Mouse (Mus musculus): ENCODE data around the gene Mars. TPM values are rescaled to one million over a fixed set of nuclear protein-coding genes. Genes with fewer than 3 reads are reported as not detected.

Mars gene
- polyA plus RNA-seq, 1 experiment from 2014 or later: 124 TPM

DNA sequence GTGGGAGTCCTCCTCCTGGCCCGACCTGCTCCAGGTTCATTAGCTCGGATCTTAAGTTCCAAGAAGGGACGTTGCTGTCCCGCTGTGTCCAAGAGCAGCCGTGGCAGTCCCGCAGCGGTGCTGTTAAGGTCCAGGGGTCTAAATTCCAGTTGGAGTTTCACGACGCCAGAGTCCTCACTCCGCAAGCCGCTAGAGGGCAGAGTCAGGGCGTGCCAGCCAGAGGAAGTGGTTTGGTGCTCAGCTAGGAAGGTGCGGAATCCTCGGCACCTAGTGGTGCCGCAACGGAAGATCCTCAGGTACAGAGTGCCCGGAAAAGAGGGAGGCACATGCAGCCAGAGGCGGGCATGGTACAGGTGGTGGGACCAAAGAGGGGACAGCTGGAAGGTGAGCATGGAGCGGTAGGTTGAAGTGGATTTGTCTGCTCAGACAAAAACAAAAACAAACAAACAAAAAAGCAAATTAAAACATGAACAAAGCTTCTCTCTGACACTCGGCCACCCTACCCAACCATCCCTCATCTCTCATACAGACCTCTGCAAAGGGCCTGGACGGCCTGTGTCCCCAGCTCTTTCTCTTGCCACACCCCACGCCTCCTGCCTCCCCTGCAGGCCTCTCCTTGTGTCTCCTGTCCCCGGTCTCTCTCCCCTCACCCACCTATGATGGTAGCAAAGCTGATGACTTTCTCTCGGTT, 39.2 kb upstream of the Mars start:
- WGBS: 13% methylated on average over 24 of the region's 24 CpGs
- H3K27ac ChIP-seq (ENCODE audit: low read depth): no peak overlapping the region
- H3K4me1 ChIP-seq (replicated peaks; ENCODE audit: control insufficient read depth, insufficient read depth, low read length): no peaks in the 10 kb centered on the region
- peak overlapping the region; percentile 39 for H3K4me2 ChIP-seq (ENCODE audit: low read length)
- 0 out of 2 replicates have a peak overlapping the region, but pooled peaks have one; percentile 7 for H3K4me3 ChIP-seq (ENCODE audit: low read depth, low read length)
- no peaks in the 10 kb centered on the region for H3K9me3 ChIP-seq (ENCODE audit: control insufficient read depth, low read length)
- ATAC-seq (replicated peaks; ENCODE audit: low FRiP score, low TSS enrichment, low read depth): peak; percentile 68
- H3K27me3 ChIP-seq (replicated peaks; ENCODE audit: control insufficient read depth, insufficient read depth, low read length): 0 out of 2 replicates have a peak, but pooled peaks cover 3% of the 10 kb centered on the region
- DNase-seq (ENCODE audit: low spot score): peak; percentile 84
- H3K9ac ChIP-seq (ENCODE audit: low read length): 0 out of 2 replicates have a peak overlapping the region, but pooled peaks have one; percentile 4
- no peaks in the 10 kb centered on the region for H3K36me3 ChIP-seq (ENCODE audit: control insufficient read depth, insufficient read depth, low read length)

DNA sequence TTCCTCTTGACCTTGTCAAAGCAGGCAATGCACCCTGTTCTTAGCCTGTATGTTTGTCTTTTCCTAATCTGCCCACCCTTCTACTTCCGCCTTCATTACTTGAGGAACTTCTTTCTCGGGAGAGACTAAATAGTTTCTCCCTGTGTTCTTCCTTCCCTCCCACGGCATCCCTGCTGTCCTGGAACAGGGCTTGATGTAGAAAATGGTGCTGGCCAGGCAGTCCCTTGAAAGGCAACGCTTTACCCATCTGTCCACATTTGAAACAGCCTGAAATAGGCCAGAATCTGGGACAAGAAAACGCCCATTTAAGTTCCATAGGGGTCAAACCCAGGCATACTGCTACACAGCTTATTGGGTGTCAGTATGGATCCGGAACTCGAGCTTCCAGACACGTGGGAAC, 38.2 kb upstream of the Mars start:
- Histone ChIP-seq H3K9ac (ENCODE audit: low read length) (no peak overlapping the region), H3K36me3 (ENCODE audit: control insufficient read depth, insufficient read depth, low read length) (no peaks in the 10 kb centered on the region), H3K27me3 (replicated peaks; ENCODE audit: control insufficient read depth, insufficient read depth, low read length) (0 out of 2 replicates have a peak, but pooled peaks cover 3% of the 10 kb centered on the region), H3K9me3 (ENCODE audit: control insufficient read depth, low read length) (no peaks in the 10 kb centered on the region), H3K27ac (ENCODE audit: low read depth) (no peak overlapping the region), H3K4me3 (ENCODE audit: low read depth, low read length) (no peak overlapping the region), H3K4me1 (replicated peaks; ENCODE audit: control insufficient read depth, insufficient read depth, low read length) (no peaks in the 10 kb centered on the region), H3K4me2 (ENCODE audit: low read length) (no peak overlapping the region)
- ATAC-seq (replicated peaks; ENCODE audit: low FRiP score, low TSS enrichment, low read depth) (no peak), DNase-seq (ENCODE audit: low spot score) (no peak)
- 72% methylated on average over 8 of the region's 8 CpGs for WGBS

DNA sequence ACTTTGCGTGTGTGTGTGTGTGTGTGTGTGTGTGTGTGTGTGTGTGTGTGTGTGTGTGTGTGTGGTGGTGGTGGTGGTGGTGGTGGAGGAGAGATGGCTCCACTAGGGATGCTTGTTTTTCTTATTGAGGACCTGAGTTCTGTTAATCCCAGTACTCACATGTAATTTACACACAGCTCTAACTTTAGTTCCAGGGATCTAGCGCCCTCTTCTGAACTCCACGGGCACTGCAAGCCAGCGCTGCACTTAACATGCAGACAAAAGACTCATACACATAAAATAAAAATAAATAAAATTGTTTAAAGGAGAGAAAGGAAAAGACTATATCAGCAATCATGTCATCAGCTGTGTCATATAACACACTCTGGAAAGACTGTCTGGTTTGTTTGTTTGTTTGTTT, 37.4 kb upstream of the Mars start:
- no peak overlapping the region for H3K4me2 ChIP-seq (ENCODE audit: low read length)
- no peaks in the 10 kb centered on the region for H3K36me3 ChIP-seq (ENCODE audit: control insufficient read depth, insufficient read depth, low read length)
- no peak overlapping the region for H3K9ac ChIP-seq (ENCODE audit: low read length)
- H3K9me3 ChIP-seq (ENCODE audit: control insufficient read depth, low read length): no peaks in the 10 kb centered on the region
- H3K27ac ChIP-seq (ENCODE audit: low read depth): no peak overlapping the region
- H3K27me3 ChIP-seq (replicated peaks; ENCODE audit: control insufficient read depth, insufficient read depth, low read length): 0 out of 2 replicates have a peak, but pooled peaks cover 3% of the 10 kb centered on the region
- 66% methylated on average over 4 of the region's 4 CpGs for WGBS
- DNase-seq (ENCODE audit: low spot score): no peak
- H3K4me1 ChIP-seq (replicated peaks; ENCODE audit: control insufficient read depth, insufficient read depth, low read length): no peaks in the 10 kb centered on the region
- no peak overlapping the region for H3K4me3 ChIP-seq (ENCODE audit: low read depth, low read length)
- no peak for ATAC-seq (replicated peaks; ENCODE audit: low FRiP score, low TSS enrichment, low read depth)

DNA sequence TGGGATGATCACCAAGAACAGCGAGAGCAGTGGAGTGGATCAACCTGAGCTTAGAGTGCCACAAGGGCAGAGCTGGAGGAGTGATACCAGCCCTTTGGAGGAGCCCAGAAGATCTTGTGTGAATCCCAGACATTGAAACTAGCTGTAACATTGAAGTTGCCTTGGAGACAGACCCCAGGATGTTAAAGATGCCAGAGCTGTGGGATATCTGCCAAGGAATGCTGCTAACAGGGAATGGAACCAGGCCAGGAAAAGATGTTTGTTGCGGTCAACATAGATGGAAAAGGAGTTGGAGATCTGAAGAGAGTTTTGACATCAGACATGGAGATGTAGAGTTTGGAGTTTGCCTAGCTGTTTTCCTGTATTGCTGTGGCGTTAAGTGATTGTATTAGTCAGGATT, 34.6 kb upstream of the Mars start:
- no peaks in the 10 kb centered on the region for H3K27me3 ChIP-seq (replicated peaks; ENCODE audit: control insufficient read depth, insufficient read depth, low read length)
- H3K4me2 ChIP-seq (ENCODE audit: low read length): no peak overlapping the region
- H3K9ac ChIP-seq (ENCODE audit: low read length): no peak overlapping the region
- ATAC-seq (replicated peaks; ENCODE audit: low FRiP score, low TSS enrichment, low read depth) (no peak), DNase-seq (ENCODE audit: low spot score) (no peak)
- 87% methylated on average over 3 of the region's 3 CpGs for WGBS
- no peaks in the 10 kb centered on the region for H3K9me3 ChIP-seq (ENCODE audit: control insufficient read depth, low read length)
- no peaks in the 10 kb centered on the region for H3K36me3 ChIP-seq (ENCODE audit: control insufficient read depth, insufficient read depth, low read length)
- peaks cover 3% of the 10 kb centered on the region; the same call in 1 of the 2 replicates for H3K4me1 ChIP-seq (replicated peaks; ENCODE audit: control insufficient read depth, insufficient read depth, low read length)
- no peak overlapping the region for H3K27ac ChIP-seq (ENCODE audit: low read depth)
- H3K4me3 ChIP-seq (ENCODE audit: low read depth, low read length): no peak overlapping the region

DNA sequence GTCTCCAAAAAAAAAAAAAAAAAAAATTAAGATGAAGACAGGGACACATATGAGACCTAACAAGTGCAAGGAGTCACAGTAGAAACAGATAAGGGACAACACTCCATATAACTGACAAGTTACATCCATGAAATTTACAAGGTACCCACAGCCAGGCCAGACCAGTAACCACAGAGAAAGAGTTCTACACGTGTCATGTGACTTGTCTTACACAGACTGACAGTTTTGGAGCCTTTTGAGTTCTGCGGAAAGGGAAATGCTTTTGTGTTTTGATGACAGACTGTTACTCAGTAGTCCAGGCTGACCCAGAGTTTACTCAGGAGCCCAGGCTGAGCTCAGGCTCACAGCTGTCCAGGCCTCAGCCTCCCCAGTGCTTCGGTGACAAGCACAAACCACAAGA, 31.4 kb upstream of the Mars start:
- ATAC-seq (replicated peaks; ENCODE audit: low FRiP score, low TSS enrichment, low read depth): no peak
- H3K27me3 ChIP-seq (replicated peaks; ENCODE audit: control insufficient read depth, insufficient read depth, low read length): 0 out of 2 replicates have a peak, but pooled peaks cover 5% of the 10 kb centered on the region
- no peak for DNase-seq (ENCODE audit: low spot score)
- WGBS: 69% methylated on average over 3 of the region's 3 CpGs
- no peaks in the 10 kb centered on the region for H3K9me3 ChIP-seq (ENCODE audit: control insufficient read depth, low read length)
- peaks cover 3% of the 10 kb centered on the region; the same call in 1 of the 2 replicates for H3K4me1 ChIP-seq (replicated peaks; ENCODE audit: control insufficient read depth, insufficient read depth, low read length)
- no peak overlapping the region for H3K4me3 ChIP-seq (ENCODE audit: low read depth, low read length)
- no peaks in the 10 kb centered on the region for H3K36me3 ChIP-seq (ENCODE audit: control insufficient read depth, insufficient read depth, low read length)
- H3K27ac ChIP-seq (ENCODE audit: low read depth): no peak overlapping the region
- H3K9ac ChIP-seq (ENCODE audit: low read length): no peak overlapping the region
- H3K4me2 ChIP-seq (ENCODE audit: low read length): no peak overlapping the region

DNA sequence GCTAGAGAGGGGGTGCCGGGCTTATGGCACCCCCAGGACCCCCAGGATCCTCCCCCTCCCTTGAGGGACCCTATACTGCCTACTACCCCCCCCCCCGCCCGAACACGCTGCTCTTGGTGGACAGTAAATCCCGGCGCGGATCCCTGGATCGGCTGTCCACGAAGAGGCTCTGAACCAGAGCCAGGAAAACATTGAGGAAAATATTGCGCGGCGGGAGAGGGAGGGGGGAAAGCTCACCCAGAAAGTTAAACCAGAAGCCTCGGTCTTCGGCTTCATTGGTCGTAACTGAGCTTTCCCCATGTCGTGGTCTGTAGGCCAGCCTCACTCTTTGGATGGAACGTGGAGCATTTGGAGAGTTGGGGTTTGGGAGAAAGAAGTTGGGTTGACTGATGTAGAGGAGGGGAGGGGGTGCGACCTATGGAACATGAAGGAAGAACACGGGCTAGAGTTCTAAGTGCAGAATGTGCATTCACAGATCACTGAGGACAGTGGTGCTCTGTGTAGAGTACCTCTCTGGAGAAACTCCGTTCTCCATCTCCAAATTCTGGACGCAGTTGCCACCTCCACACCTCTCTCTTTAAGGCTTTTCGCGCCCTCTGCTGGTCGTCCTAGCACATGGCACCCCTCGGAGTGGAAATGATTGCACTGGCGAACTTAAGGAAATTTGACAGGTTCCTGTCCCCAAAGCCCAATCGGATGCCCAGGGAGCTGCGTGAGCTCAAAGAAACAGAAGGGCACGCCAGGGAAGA, 30.5 kb upstream of the Mars start, which contains the start of gene Gli1:
Gene Gli1 (minus strand): TSS at position 84 of the 749 bp plus-strand sequence.
- ATAC-seq (replicated peaks; ENCODE audit: low FRiP score, low TSS enrichment, low read depth) (peak; percentile 36), DNase-seq (ENCODE audit: low spot score) (peak; percentile 93)
- Histone ChIP-seq H3K36me3 (ENCODE audit: control insufficient read depth, insufficient read depth, low read length) (peaks cover 4% of the 10 kb centered on the region), H3K9me3 (ENCODE audit: control insufficient read depth, low read length) (no peaks in the 10 kb centered on the region), H3K4me3 (ENCODE audit: low read depth, low read length) (peak within 1 kb of the TSS; percentile 44), H3K4me1 (replicated peaks; ENCODE audit: control insufficient read depth, insufficient read depth, low read length) (peaks cover 3% of the 10 kb centered on the region; the same call in 1 of the 2 replicates), H3K27ac (ENCODE audit: low read depth) (peak within 1 kb of the TSS; percentile 95), H3K4me2 (ENCODE audit: low read length) (peak within 1 kb of the TSS; percentile 88), H3K9ac (ENCODE audit: low read length) (peak within 1 kb of the TSS; percentile 49), H3K27me3 (replicated peaks; ENCODE audit: control insufficient read depth, insufficient read depth, low read length) (0 out of 2 replicates have a peak, but pooled peaks cover 5% of the 10 kb centered on the region)
- WGBS: under 1% methylated on average over 28 of the region's 29 CpGs

DNA sequence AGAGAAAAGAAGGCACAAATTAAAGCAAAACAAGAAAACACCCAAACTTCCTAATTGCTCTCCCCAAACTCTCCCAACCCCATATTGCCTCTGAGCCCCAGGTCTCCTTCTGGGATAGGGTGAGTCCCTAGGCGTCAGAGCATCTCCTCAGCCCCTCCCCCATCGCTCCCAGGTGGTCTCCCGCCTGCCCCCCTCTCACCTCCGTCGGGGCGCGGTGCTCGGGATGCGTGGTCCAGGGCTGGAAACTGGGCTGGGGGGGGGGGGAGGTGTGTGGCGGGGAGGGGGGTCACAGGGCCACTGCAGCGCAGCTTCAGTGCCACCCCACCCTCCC, 29.7 kb upstream of the Mars start:
- Histone ChIP-seq H3K9me3 (ENCODE audit: control insufficient read depth, low read length) (no peaks in the 10 kb centered on the region), H3K27me3 (replicated peaks; ENCODE audit: control insufficient read depth, insufficient read depth, low read length) (0 out of 2 replicates have a peak, but pooled peaks cover 5% of the 10 kb centered on the region), H3K4me2 (ENCODE audit: low read length) (peak overlapping the region; percentile 88), H3K9ac (ENCODE audit: low read length) (peak overlapping the region; percentile 49), H3K4me3 (ENCODE audit: low read depth, low read length) (peak overlapping the region; percentile 44), H3K27ac (ENCODE audit: low read depth) (peak overlapping the region; percentile 95), H3K36me3 (ENCODE audit: control insufficient read depth, insufficient read depth, low read length) (peaks cover 11% of the 10 kb centered on the region), H3K4me1 (replicated peaks; ENCODE audit: control insufficient read depth, insufficient read depth, low read length) (peaks cover 3% of the 10 kb centered on the region; the same call in 1 of the 2 replicates)
- ATAC-seq (replicated peaks; ENCODE audit: low FRiP score, low TSS enrichment, low read depth) (no peak; the same call in 1 of the 2 replicates), DNase-seq (ENCODE audit: low spot score) (no peak)
- WGBS: 1% methylated on average over 9 of the region's 11 CpGs

DNA sequence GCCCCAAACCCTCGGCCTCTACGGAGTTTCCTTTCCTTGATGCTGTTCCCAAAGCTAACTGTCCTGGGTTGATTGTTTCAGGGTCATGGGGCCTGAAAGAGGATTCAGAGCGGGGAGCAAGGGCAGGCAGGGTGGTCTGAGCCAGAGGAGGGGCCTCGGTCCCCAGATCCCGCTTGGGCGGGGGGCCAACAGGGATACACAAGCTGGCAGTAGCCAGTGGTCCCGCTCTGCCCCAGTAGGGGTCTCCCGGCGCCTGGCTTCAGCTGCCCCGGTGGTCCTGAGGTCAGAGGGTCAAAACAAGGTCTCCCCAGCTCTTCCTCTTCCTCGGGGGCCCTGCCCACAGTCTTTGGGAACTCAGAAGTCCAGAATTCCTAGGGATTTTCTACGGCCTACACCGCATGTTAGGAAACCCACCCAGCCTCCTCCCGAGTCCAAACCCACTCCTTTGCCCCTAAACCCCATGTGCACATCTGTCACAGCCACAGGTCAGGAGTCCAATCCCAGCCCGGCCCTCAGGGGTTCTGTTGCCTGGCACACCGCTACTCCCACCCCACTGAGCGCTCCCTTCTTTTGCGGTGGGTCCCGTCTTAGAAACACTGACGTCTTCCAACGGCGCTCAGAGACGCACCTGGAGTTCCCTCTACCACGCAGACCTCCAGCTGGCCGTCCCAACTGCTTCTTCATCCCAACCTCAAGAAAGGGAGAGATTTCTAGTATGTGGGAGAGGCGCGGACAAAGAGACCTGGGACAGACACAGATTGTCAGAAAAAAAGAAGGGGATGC, 29.2 kb upstream of the Mars start:
- Histone ChIP-seq H3K4me3 (ENCODE audit: low read depth, low read length) (peak overlapping the region; percentile 44), H3K27me3 (replicated peaks; ENCODE audit: control insufficient read depth, insufficient read depth, low read length) (0 out of 2 replicates have a peak, but pooled peaks cover 5% of the 10 kb centered on the region), H3K9ac (ENCODE audit: low read length) (peak overlapping the region; percentile 49), H3K4me2 (ENCODE audit: low read length) (peak overlapping the region; percentile 88), H3K9me3 (ENCODE audit: control insufficient read depth, low read length) (no peaks in the 10 kb centered on the region), H3K4me1 (replicated peaks; ENCODE audit: control insufficient read depth, insufficient read depth, low read length) (peaks cover 3% of the 10 kb centered on the region; the same call in 1 of the 2 replicates), H3K36me3 (ENCODE audit: control insufficient read depth, insufficient read depth, low read length) (peaks cover 14% of the 10 kb centered on the region), H3K27ac (ENCODE audit: low read depth) (peak overlapping the region; percentile 95)
- WGBS: 2% methylated on average over 27 of the region's 27 CpGs
- ATAC-seq (replicated peaks; ENCODE audit: low FRiP score, low TSS enrichment, low read depth) (0 out of 2 replicates have a peak, but pooled peaks have one; percentile 2), DNase-seq (ENCODE audit: low spot score) (peak; percentile 70)
